Mouse (Mus musculus) stomach, postnatal 0 days (tissue): ENCODE results near the gene Prr22.

Experiments
- CTCF ChIP-seq: IDR thresholded peaks from 2 replicates; pipeline ENCODE4 v1.5.1; 2016; ENCODE audit warnings: antibody characterized with exemption, low read depth, mild to moderate bottlenecking, moderate library complexity
- EP300 ChIP-seq: optimal IDR thresholded peaks from 2 replicates; pipeline ENCODE3; 2016; ENCODE audit warnings: antibody characterized with exemption

DNA sequence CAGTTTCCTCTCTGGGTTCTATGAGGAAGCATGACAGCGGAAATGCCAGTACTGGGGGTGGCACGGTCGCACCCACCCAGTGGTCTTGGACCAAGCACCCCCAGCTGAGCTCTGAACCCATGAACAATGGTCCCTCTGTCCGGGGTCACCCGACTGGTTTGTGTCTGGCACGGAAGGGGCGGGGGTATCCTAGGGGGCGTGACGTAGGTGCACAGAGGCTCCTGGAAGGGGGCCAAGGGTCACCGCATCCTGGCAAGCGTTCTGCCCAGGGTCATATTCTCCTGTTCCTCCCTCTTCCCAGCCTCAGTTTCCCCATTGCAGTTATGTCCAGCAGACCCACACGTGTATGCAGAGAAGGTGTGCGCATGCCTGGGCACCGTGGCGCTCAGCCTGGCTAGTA lies 16.6 kb upstream of the Prr22 start:
- TF ChIP-seq CTCF (no peak), EP300 (no peak)
